Mouse (Mus musculus) E14TG2a.4 (cell line): Measurements from ENCODE around the gene Cenpp.
"Not testable (repeated sequence)": the region's sequence is repeated elsewhere in the genome, so short reads cannot be mapped to it uniquely, and the experiment has no call there.

ENCODE experiments used
- H3K27me3 ChIP-seq: 2 replicates; pipeline ENCODE4 v1.6.1; 2014; ENCODE audit warnings: low read length, control low read depth; ENCODE audit not compliant: insufficient read depth
- H3K36me3 ChIP-seq: 2 replicates; pipeline ENCODE4 v1.6.1; 2014; ENCODE audit warnings: low read length, control low read depth; ENCODE audit not compliant: insufficient read depth
- H3K4me1 ChIP-seq: replicated peaks from 2 replicates; pipeline ENCODE4 v1.6.1; 2014; ENCODE audit warnings: low read depth, low read length, control low read depth
- H3K4me3 ChIP-seq: replicated peaks from 2 replicates; pipeline ENCODE4 v1.5.1; 2014; ENCODE audit warnings: mild to moderate bottlenecking, low read length
- H3K9me3 ChIP-seq: 2 replicates; pipeline ENCODE4 v1.6.1; 2014; ENCODE audit warnings: low read length, control low read depth
- CTCF ChIP-seq: conservative IDR thresholded peaks from 2 replicates; pipeline ENCODE4 v1.5.1; 2014; ENCODE audit warnings: low read length
- NANOG ChIP-seq: IDR thresholded peaks from 2 replicates; pipeline ENCODE4 v1.6.1; 2014; ENCODE audit warnings: borderline replicate concordance, low read length, mixed read lengths
- POU5F1 ChIP-seq: IDR thresholded peaks from 2 replicates; pipeline ENCODE4 v1.6.1; 2014; ENCODE audit warnings: low read length, borderline replicate concordance

Gene Cenpp

GRCm38 (mm10) chr13:49628167-49628566, 24.4 kb downstream of the Cenpp start:
- Histone ChIP-seq H3K36me3 (0 out of 2 replicates have a peak, but pooled peaks cover 8% of the 10 kb centered on the region), H3K27me3 (no peaks in the 10 kb centered on the region), H3K4me3 (no peak overlapping the region), H3K9me3 (no peaks in the 10 kb centered on the region), H3K4me1 (no peaks in the 10 kb centered on the region)
- no peak for TF ChIP-seq NANOG
- no peak for TF ChIP-seq CTCF
- TF ChIP-seq POU5F1, result no peak

GRCm38 (mm10) chr13:49623216-49623615, 29.4 kb downstream of the Cenpp start:
- TF ChIP-seq POU5F1 (no peak), CTCF (no peak), NANOG (no peak)
- Histone ChIP-seq H3K9me3 (no peaks in the 10 kb centered on the region), H3K36me3 (no peaks in the 10 kb centered on the region), H3K4me3 (no peak overlapping the region), H3K4me1 (peaks cover 12% of the 10 kb centered on the region), H3K27me3 (no peaks in the 10 kb centered on the region)

GRCm38 (mm10) chr13:49618365-49618764, 34.2 kb downstream of the Cenpp start:
- no peaks in the 10 kb centered on the region for H3K27me3 ChIP-seq
- TF ChIP-seq POU5F1, result no peak
- H3K9me3 ChIP-seq, result no peaks in the 10 kb centered on the region
- no peak overlapping the region for H3K4me3 ChIP-seq
- H3K36me3 ChIP-seq, result no peaks in the 10 kb centered on the region
- H3K4me1 ChIP-seq, result peaks cover 12% of the 10 kb centered on the region

GRCm38 (mm10) chr13:49617021-49617420, 35.6 kb downstream of the Cenpp start:
- Histone ChIP-seq H3K27me3 (no peaks in the 10 kb centered on the region), H3K36me3 (no peaks in the 10 kb centered on the region), H3K9me3 (no peaks in the 10 kb centered on the region), H3K4me3 (no peak overlapping the region), H3K4me1 (peaks cover 8% of the 10 kb centered on the region)
- TF ChIP-seq CTCF (no peak), NANOG (no peak), POU5F1 (no peak)

DNA sequence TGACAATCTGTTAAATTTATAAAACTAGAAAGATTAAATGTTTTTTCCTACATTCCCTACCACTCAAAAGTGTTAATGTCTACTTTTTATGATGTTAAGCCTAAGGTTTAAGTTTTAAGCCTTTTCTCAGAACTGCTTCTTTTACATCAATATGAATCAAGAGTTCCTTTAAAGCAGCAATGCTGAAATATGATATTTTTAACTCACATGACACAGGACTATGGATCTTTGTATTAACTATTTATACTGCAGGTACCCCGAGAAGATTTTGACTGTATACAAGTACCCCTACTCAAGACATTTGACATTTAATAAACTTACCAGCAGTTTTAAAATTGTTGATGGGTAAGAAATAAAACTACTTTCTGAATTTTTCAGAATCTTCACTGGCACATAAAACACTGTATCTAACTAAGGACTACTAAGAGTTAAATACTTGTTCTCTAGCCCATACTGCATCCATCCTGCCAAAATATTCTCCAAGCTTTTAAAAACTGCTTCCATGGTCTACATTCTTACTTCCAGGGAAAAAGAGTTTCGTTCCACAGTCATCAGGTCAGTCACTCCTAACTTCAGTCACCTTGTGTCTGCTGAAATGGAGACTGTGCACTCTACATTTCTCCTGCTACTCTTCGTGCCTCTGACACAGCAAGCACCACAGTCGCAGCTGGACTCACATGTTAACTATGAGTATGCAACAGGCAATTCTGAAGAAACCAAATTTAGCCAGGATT, 43.8 kb downstream of the Cenpp start:
- H3K4me3 ChIP-seq, result no peak overlapping the region
- no peaks in the 10 kb centered on the region for H3K9me3 ChIP-seq
- H3K4me1 ChIP-seq, result peaks cover 3% of the 10 kb centered on the region; the same call in 1 of the 2 replicates
- no peaks in the 10 kb centered on the region for H3K36me3 ChIP-seq
- TF ChIP-seq POU5F1 (no peak), NANOG (no peak), CTCF (no peak)
- H3K27me3 ChIP-seq, result no peaks in the 10 kb centered on the region

DNA sequence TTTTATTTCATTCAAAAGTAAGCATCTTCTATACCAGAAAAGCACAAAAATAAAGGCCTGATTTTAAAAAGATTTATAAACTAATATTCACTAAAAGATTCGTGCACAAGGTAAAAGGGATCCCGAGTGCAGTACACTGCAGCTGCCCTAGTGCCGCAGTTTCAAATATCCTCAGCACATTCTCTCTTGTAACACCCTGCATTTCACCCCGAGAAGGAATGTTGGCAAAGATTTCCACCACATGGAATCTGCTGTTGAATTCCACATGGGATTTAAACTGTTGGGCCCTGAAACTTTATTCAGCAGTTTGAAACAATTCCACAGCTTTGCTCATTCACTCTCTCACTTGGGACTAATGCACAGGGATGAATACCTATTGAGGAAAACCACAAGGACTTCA, 44.9 kb downstream of the Cenpp start, which contains the start of gene Ogn:
TSS of gene Ogn (plus strand) at position 333 of the 400 bp plus-strand sequence.
- H3K4me1 ChIP-seq, result peaks cover 13% of the 10 kb centered on the region
- H3K9me3 ChIP-seq, result no peaks in the 10 kb centered on the region
- TF ChIP-seq NANOG (no peak), POU5F1 (no peak), CTCF (no peak)
- H3K36me3 ChIP-seq, result no peaks in the 10 kb centered on the region
- no peak within 1 kb of the TSS for H3K4me3 ChIP-seq
- H3K27me3 ChIP-seq, result no peaks in the 10 kb centered on the region

GRCm38 (mm10) chr13:49603603-49604002, 49.0 kb downstream of the Cenpp start:
- Histone ChIP-seq H3K4me3 (no peak overlapping the region), H3K36me3 (peaks cover 10% of the 10 kb centered on the region), H3K4me1 (peaks cover 16% of the 10 kb centered on the region), H3K27me3 (no peaks in the 10 kb centered on the region), H3K9me3 (peaks cover 23% of the 10 kb centered on the region)
- no peak for TF ChIP-seq POU5F1
- no peak for TF ChIP-seq NANOG
- TF ChIP-seq CTCF, result no peak

GRCm38 (mm10) chr13:49602541-49602940, 50.0 kb downstream of the Cenpp start:
- H3K36me3 ChIP-seq, H3K4me3 ChIP-seq, H3K27me3 ChIP-seq: not testable (repeated sequence)
- Histone ChIP-seq H3K9me3 (peaks cover 30% of the 10 kb centered on the region), H3K4me1 (peaks cover 13% of the 10 kb centered on the region)

- H3K4me1 ChIP-seq, result no peaks in the 10 kb centered on the region
- no peaks in the 10 kb centered on the region for H3K27me3 ChIP-seq
- H3K9me3 ChIP-seq, result no peaks in the 10 kb centered on the region
- H3K4me3 ChIP-seq, result no peak overlapping the region
- no peak for TF ChIP-seq NANOG
- TF ChIP-seq CTCF, result no peak
- no peak for TF ChIP-seq POU5F1
- no peaks in the 10 kb centered on the region for H3K36me3 ChIP-seq
Measured at GRCm38 (mm10) chr13:49586062-49586461, 66.5 kb downstream of the Cenpp start.
